Mouse (Mus musculus) thymus, adult 2 months (tissue): ENCODE data around the gene Slc25a30. TPM values are rescaled to one million over a fixed set of nuclear protein-coding genes. Genes with fewer than 3 reads are reported as not detected.

ENCODE experiments used
- DNase-seq: peaks from one replicate; pipeline ENCODE4 v3.0.0; 2021
- H3K27ac ChIP-seq: fragments of 200-500 bp; 2 replicates; pipeline ENCODE4 v1.5.1; 2012; ENCODE audit warnings: low read length, control low read depth; ENCODE audit not compliant: control insufficient read depth, insufficient read depth
- H3K27me3 ChIP-seq: fragments of 200-500 bp; 2 replicates; pipeline ENCODE4 v1.6.1; 2012; ENCODE audit warnings: mild to moderate bottlenecking, low read length, moderate library complexity, mixed read lengths; ENCODE audit not compliant: control insufficient read depth, insufficient read depth
- H3K36me3 ChIP-seq: fragments of 200-500 bp; 2 replicates; pipeline ENCODE4 v1.6.1; 2012; ENCODE audit warnings: mild to moderate bottlenecking, low read length, moderate library complexity; ENCODE audit not compliant: control insufficient read depth, insufficient read depth
- H3K4me1 ChIP-seq: fragments of 200-500 bp; replicated peaks from 2 replicates; pipeline ENCODE4 v1.6.1; 2012; ENCODE audit warnings: low read length; ENCODE audit not compliant: control insufficient read depth, insufficient read depth
- H3K4me3 ChIP-seq: fragments of 200-500 bp; 2 replicates; pipeline ENCODE4 v1.5.1; 2012; ENCODE audit warnings: mild to moderate bottlenecking, low read length, control low read depth, moderate library complexity; ENCODE audit not compliant: control insufficient read depth, insufficient read depth
- CTCF ChIP-seq: fragments of 200-500 bp; IDR thresholded peaks from 2 replicates; pipeline ENCODE4 v1.5.1; 2012; ENCODE audit warnings: mild to moderate bottlenecking, control low read depth, low read length, moderate library complexity, borderline replicate concordance; ENCODE audit not compliant: control insufficient read depth, poor library complexity, insufficient read depth; ENCODE audit errors: extremely low read depth
- POLR2A ChIP-seq: fragments of 200-500 bp; IDR thresholded peaks from 2 replicates; pipeline ENCODE4 v1.6.1; 2012; ENCODE audit warnings: mild to moderate bottlenecking, low read length, control low read depth, moderate library complexity; ENCODE audit not compliant: control insufficient read depth, poor library complexity, insufficient read depth; ENCODE audit errors: extremely low read depth
- WGBS: fragments of 180-500 bp; shearing (Covaris S2); methylation state at CpG from one replicate; pipeline ENCODE4 v1.1.7; 2018; 5-methylcytosine and 5-hydroxymethylcytosine counted together
- polyA plus RNA-seq: library from polyadenylated mRNA; depleted of rRNA; stranded (reverse); fragments of >200 nt; gene quantifications from 2 replicates; pipeline ENCODE4 v1.2.3, GENCODE M21; 2012; rRNA removed

The Slc25a30 gene
- polyA plus RNA-seq, 1 experiment = 10.9 TPM

DNA sequence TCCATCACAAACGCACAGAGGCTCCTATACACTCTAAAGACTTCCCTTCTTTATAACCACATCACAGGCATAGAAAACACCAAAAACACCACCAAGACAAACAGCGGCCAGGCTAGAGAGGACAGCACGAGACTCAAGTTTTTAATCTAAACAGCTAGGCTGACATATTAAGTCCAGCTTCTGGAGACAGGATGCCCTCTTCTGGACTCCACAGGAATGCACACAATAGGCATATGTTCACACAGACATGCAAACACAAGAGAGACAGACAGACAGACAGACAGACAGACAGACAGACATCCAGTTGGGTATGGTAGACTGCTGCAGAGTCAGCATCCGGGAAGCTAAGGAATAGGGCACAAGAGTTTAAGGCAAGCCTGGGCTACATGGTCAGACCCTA is 73.2 kb downstream of the Slc25a30 start:
- Histone ChIP-seq H3K4me3 (no peak overlapping the region), H3K27ac (no peak overlapping the region), H3K4me1 (no peaks in the 10 kb centered on the region), H3K36me3 (peaks cover 70% of the 10 kb centered on the region), H3K27me3 (no peaks in the 10 kb centered on the region)
- 80% methylated on average over 4 of the region's 4 CpGs for WGBS
- DNase-seq = no peak
- TF ChIP-seq CTCF (no peak), POLR2A (no peak)

DNA sequence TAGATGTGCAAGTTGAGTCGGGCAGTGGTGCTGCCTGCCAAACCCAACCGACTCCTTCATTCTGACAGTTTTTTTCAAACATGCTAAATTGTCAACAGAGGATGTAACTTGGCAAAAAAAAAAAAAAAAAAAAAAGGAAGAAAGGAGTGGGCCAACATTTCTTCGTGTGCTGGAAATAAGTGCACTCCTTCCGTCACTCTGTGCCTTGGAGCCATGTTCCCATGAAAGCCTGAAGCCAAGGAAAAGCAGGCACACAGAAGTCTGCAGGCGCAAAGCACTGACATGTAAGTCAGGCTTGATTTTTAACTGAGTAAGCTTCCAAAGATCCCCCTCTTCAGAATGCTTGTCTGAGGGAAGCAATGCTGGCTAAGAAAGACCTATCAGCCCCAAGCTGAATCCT is 74.2 kb downstream of the Slc25a30 start:
- TF ChIP-seq CTCF (no peak), POLR2A (no peak)
- Histone ChIP-seq H3K36me3 (peaks cover 69% of the 10 kb centered on the region), H3K27me3 (no peaks in the 10 kb centered on the region), H3K27ac (no peak overlapping the region), H3K4me1 (no peaks in the 10 kb centered on the region), H3K4me3 (no peak overlapping the region)
- no peak for DNase-seq
- WGBS = 89% methylated on average over 5 of the region's 5 CpGs

DNA sequence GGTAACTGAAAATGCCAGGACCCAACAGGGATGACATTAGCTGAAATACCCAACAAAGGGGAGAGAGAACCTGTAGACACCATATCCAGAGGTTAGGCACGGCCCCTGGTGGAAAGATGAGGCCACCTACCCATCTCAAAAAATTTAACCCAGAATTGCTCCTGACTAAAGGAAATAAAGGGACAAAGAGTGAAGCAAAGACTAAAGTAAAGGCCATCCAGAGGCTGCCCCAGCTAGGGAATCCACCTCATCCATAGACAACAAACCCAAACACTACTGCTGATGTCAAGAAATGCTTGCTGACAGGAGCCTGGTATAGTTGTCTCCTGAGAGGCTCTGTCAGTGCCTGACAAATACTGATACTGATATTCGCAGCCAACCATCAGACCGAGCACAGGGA is 75.1 kb downstream of the Slc25a30 start:
- Histone ChIP-seq H3K27me3 (no peaks in the 10 kb centered on the region), H3K4me3 (no peak overlapping the region), H3K27ac (no peak overlapping the region), H3K36me3 (peaks cover 72% of the 10 kb centered on the region), H3K4me1 (no peaks in the 10 kb centered on the region)
- no peak for DNase-seq
- TF ChIP-seq POLR2A = no peak
- TF ChIP-seq CTCF = no peak
- WGBS = 97% methylated on average over 3 of the region's 3 CpGs

Other genes with a start within 250 kb of the Slc25a30 start
- 0.09 and 0.58 TPM in 2 replicates for gene Spert, start 193.9 kb downstream of the Slc25a30 start, polyA plus RNA-seq
- gene Erich6b, start 144.8 kb downstream of the Slc25a30 start, polyA plus RNA-seq = not detected in 2 replicates
- gene Cog3, start 32.5 kb downstream of the Slc25a30 start, polyA plus RNA-seq = 16.1 and 16.2 TPM in 2 replicates
- gene Tpt1, start 58.1 kb upstream of the Slc25a30 start, polyA plus RNA-seq = 2,302 and 2,614 TPM in 2 replicates
- gene Kctd4, start 168.0 kb upstream of the Slc25a30 start, polyA plus RNA-seq = 0.23 and 0.40 TPM in 2 replicates
- gene Gtf2f2, start 223.8 kb upstream of the Slc25a30 start, polyA plus RNA-seq = 4.7 and 5.1 TPM in 2 replicates